Mouse (Mus musculus) midbrain, embryonic 12.5 days (tissue): ENCODE data around the gene Idh2. TPM values are rescaled to one million over a fixed set of nuclear protein-coding genes. Genes with fewer than 3 reads are reported as not detected.
A peak's percentile ranks its signal among the peaks of the same experiment; 100 is the strongest.

Source experiments
- ATAC-seq: fragments of 200-750 bp; cut with Nextera tagmentation; 2 replicates; pipeline ENCODE4 v1.8.0; 2017; ENCODE audit warnings: low read depth, moderate TSS enrichment, moderate library complexity; ENCODE audit not compliant: low FRiP score
- H3K27ac ChIP-seq: fragments of 300-500 bp; sonication (generic); replicated peaks from 2 replicates; pipeline ENCODE4 v1.5.1; 2016; ENCODE audit warnings: mild to moderate bottlenecking
- H3K27me3 ChIP-seq: fragments of 300-500 bp; sonication (generic); 2 replicates; pipeline ENCODE4 v1.6.1; 2016; ENCODE audit warnings: mild to moderate bottlenecking
- H3K36me3 ChIP-seq: fragments of 300-500 bp; sonication (generic); 2 replicates; pipeline ENCODE4 v1.6.1; 2016
- H3K4me1 ChIP-seq: fragments of 300-500 bp; sonication (generic); 2 replicates; pipeline ENCODE4 v1.6.1; 2016
- H3K4me2 ChIP-seq: fragments of 300-500 bp; sonication (generic); replicated peaks from 2 replicates; pipeline ENCODE4 v1.6.1; 2016; ENCODE audit warnings: mild to moderate bottlenecking, moderate library complexity
- H3K4me3 ChIP-seq: fragments of 300-500 bp; sonication (generic); 2 replicates; pipeline ENCODE4 v1.5.1; 2016; ENCODE audit warnings: mild to moderate bottlenecking
- H3K9ac ChIP-seq: fragments of 300-500 bp; sonication (generic); replicated peaks from 2 replicates; pipeline ENCODE4 v1.6.1; 2016; ENCODE audit warnings: mild to moderate bottlenecking, moderate library complexity
- H3K9me3 ChIP-seq: fragments of 300-500 bp; sonication (generic); 2 replicates; pipeline ENCODE4 v1.6.1; 2016; ENCODE audit warnings: mild to moderate bottlenecking
- WGBS: fragments of 180-500 bp; shearing (Covaris S2); methylation state at CpG from one replicate; pipeline ENCODE4 v1.1.7; 2016; 5-methylcytosine and 5-hydroxymethylcytosine counted together
- polyA plus RNA-seq: library from polyadenylated mRNA; unstranded; fragments of >200 nt; fragmentation: Nextera tagmentation; extraction: Ambion mirVana; gene quantifications from 2 replicates; pipeline ENCODE4 v1.2.1, GENCODE M21; 2016

Gene Idh2
- polyA plus RNA-seq, 1 experiment from 2014 or later, result 347 TPM

DNA sequence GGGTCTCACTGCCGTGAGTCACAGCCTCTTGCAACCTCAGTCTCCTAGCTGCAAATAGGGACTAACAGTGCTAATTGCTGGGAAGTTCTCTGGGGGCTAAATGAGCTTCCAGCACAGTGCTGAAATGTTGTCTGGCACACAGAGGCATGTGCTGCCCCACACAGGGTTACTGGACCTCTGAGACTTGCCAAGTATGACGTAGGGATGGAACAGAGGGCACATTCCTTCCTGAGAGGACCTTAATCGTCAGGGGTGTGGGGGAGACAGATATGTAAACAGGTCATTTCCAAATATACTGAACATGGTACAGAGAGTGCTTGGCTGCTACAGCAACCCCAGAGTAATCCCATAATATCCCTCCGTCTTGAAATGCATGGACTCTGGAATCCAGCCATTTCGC is 5.9 kb upstream of the Idh2 start:
- H3K36me3 ChIP-seq, result no peaks in the 10 kb centered on the region
- H3K4me1 ChIP-seq, result 0 out of 2 replicates have a peak, but pooled peaks cover 4% of the 10 kb centered on the region
- no peak overlapping the region for H3K27ac ChIP-seq
- no peaks in the 10 kb centered on the region for H3K9me3 ChIP-seq
- H3K4me2 ChIP-seq, result no peak overlapping the region
- H3K9ac ChIP-seq, result no peak overlapping the region
- no peaks in the 10 kb centered on the region for H3K27me3 ChIP-seq
- WGBS, result 82% methylated on average over 5 of the region's 5 CpGs
- H3K4me3 ChIP-seq, result no peak overlapping the region
- ATAC-seq, result no peak

- H3K27ac ChIP-seq, result no peak overlapping the region
- 82% methylated on average over 4 of the region's 4 CpGs for WGBS
Observed at GRCm38 (mm10) chr7:80119198-80119597, 4.0 kb upstream of the Idh2 start.

DNA sequence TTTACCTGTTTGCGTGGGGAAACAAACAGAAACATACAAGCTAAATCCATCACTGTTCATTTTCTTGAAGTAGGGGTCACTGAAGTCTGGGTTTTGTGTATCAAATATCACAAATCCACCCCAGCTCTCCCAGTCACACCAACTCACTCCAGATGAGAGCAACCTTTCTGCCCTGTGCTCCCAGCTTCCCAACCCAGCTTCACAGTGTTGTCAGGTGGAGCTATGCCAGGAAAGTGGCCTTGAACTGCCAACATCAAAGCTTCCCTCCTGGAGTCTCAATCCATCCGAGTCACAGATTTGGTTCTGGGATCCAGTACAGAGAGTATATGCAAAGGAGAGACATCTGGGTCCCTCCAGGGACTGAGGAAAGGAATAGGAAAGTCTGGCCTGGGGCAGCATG is 966 bp upstream of the Idh2 start:
- Histone ChIP-seq H3K9ac (no peak overlapping the region), H3K4me3 (peak overlapping the region; percentile 87; the same call in 1 of the 2 replicates), H3K27ac (no peak overlapping the region), H3K9me3 (no peaks in the 10 kb centered on the region), H3K36me3 (no peaks in the 10 kb centered on the region), H3K4me2 (peak overlapping the region; percentile 79), H3K4me1 (peaks cover 44% of the 10 kb centered on the region), H3K27me3 (no peaks in the 10 kb centered on the region)
- WGBS, result 69% methylated on average over 2 of the region's 2 CpGs
- ATAC-seq, result no peak

More at GRCm38 (mm10) chr7:80119198-80119597, 4.0 kb upstream of the Idh2 start:
- H3K4me2 ChIP-seq, result no peak overlapping the region
- no peak overlapping the region for H3K9ac ChIP-seq
- no peak overlapping the region for H3K4me3 ChIP-seq
- no peaks in the 10 kb centered on the region for H3K9me3 ChIP-seq
- H3K27me3 ChIP-seq, result no peaks in the 10 kb centered on the region
- peaks cover 17% of the 10 kb centered on the region; the same call in 1 of the 2 replicates for H3K4me1 ChIP-seq
- H3K36me3 ChIP-seq, result no peaks in the 10 kb centered on the region
- ATAC-seq, result no peak

- Histone ChIP-seq H3K4me1 (peaks cover 49% of the 10 kb centered on the region), H3K9me3 (no peaks in the 10 kb centered on the region), H3K27me3 (no peaks in the 10 kb centered on the region), H3K36me3 (peaks cover 9% of the 10 kb centered on the region; the same call in 1 of the 2 replicates), H3K27ac (peak overlapping the region; percentile 95), H3K4me3 (peak overlapping the region; percentile 87), H3K9ac (peak overlapping the region; percentile 92), H3K4me2 (peak overlapping the region; percentile 79)
- ATAC-seq, result peak; percentile 78
- WGBS, result under 1% methylated on average over 51 of the region's 52 CpGs
Observed at GRCm38 (mm10) chr7:80114451-80115223, 555 bp downstream of the Idh2 start.

GRCm38 (mm10) chr7:80113989-80114388 is 1.2 kb downstream of the Idh2 start:
- Histone ChIP-seq H3K9me3 (no peaks in the 10 kb centered on the region), H3K27ac (peak overlapping the region; percentile 95), H3K36me3 (peaks cover 9% of the 10 kb centered on the region; the same call in 1 of the 2 replicates), H3K27me3 (no peaks in the 10 kb centered on the region), H3K4me2 (peak overlapping the region; percentile 79), H3K4me1 (peaks cover 49% of the 10 kb centered on the region), H3K9ac (peak overlapping the region; percentile 92), H3K4me3 (peak overlapping the region; percentile 87)
- 5% methylated on average over 10 of the region's 10 CpGs for WGBS
- ATAC-seq, result no peak

DNA sequence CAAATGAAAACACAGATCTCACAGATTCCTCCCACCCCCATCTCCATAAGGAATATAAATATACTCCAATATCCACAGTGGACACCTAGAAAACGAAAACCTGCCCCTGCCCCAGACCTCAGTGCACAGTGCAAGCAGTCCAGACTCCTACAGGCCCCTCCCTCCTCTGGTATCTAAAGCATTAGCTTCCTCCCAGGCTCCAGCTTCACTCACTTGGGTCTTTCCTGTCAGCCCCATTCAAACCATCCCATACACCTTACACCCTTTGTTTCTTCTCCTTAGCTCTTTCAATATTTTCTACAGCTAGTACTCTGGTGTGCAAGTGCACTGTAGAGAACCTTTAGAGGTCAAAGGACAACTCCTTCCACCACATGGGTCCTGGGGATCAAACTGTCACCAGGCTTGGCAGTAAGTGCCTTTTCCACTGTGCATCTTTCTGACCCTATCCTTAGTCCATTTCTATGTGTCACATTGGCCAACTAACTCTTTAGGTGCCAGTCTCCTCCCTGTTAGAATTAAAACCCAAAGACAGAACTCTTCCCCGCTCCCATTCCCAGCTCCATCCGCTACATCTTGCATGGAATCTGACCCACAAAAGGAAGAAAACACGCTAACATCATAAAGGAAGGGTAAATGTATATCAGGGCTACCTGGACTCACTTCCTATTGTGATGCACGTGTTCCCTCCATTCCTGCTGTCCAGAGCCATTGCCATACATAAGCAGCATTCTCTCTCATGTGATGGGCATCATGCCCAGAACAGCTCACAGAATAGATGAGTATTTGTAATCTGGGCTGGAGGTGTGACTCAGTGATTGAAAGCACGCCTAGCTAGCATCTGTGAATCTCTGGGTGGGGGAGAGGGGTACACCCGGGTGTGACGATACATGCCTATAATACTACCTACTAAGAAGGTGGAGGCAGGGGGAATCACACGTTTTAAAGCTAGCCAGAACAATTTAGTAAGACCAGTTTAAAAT is 3.8 kb downstream of the Idh2 start:
- H3K9me3 ChIP-seq, result no peaks in the 10 kb centered on the region

GRCm38 (mm10) chr7:80106441-80106840 is 8.8 kb downstream of the Idh2 start:
- no peak for ATAC-seq
- Histone ChIP-seq H3K4me3 (no peak overlapping the region), H3K4me2 (no peak overlapping the region), H3K9me3 (no peaks in the 10 kb centered on the region), H3K4me1 (peaks cover 8% of the 10 kb centered on the region), H3K36me3 (peaks cover 43% of the 10 kb centered on the region), H3K9ac (no peak overlapping the region), H3K27me3 (no peaks in the 10 kb centered on the region), H3K27ac (no peak overlapping the region)
- 100% methylated on average over 1 of the region's 1 CpGs for WGBS

More for the DNA sequence above, 3.8 kb downstream of the Idh2 start:
- Histone ChIP-seq H3K27me3 (no peaks in the 10 kb centered on the region), H3K4me1 (peaks cover 48% of the 10 kb centered on the region), H3K36me3 (peaks cover 20% of the 10 kb centered on the region), H3K27ac (no peak overlapping the region), H3K4me2 (no peak overlapping the region), H3K9ac (no peak overlapping the region), H3K4me3 (no peak overlapping the region)
- no peak for ATAC-seq
- 88% methylated on average over 9 of the region's 9 CpGs for WGBS

- Histone ChIP-seq H3K9ac (no peak overlapping the region), H3K4me2 (no peak overlapping the region), H3K4me1 (0 out of 2 replicates have a peak, but pooled peaks cover 2% of the 10 kb centered on the region), H3K27ac (no peak overlapping the region), H3K27me3 (no peaks in the 10 kb centered on the region), H3K9me3 (no peaks in the 10 kb centered on the region), H3K4me3 (no peak overlapping the region), H3K36me3 (peaks cover 48% of the 10 kb centered on the region)
- no peak for ATAC-seq
- 92% methylated on average over 4 of the region's 4 CpGs for WGBS
Observed at GRCm38 (mm10) chr7:80105637-80106390, 9.4 kb downstream of the Idh2 start.

DNA sequence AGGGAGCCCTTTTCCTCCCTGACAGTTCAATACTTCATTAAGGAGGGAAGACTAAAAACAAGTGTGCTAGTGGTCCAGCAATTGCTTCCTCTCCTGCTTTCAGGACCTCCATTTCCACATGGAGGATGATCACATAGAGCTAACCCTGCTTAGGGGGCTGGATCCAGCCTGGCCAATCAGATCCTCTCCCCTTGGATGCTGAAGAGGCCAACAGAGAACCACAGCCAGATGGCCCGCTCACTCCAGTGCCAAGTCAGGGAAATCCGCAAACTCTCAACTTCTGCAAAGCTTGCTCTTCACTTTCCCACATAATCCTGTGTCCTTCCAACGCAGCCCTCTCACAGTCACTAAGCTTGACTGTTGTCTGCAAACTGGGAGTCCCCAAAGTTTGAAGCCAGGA is 11.9 kb downstream of the Idh2 start:
- no peaks in the 10 kb centered on the region for H3K9me3 ChIP-seq
- no peaks in the 10 kb centered on the region for H3K4me1 ChIP-seq
- H3K36me3 ChIP-seq, result peaks cover 61% of the 10 kb centered on the region
- no peak overlapping the region for H3K4me2 ChIP-seq
- ATAC-seq, result no peak
- H3K27me3 ChIP-seq, result no peaks in the 10 kb centered on the region
- H3K9ac ChIP-seq, result no peak overlapping the region
- H3K27ac ChIP-seq, result no peak overlapping the region
- H3K4me3 ChIP-seq, result no peak overlapping the region
- 90% methylated on average over 3 of the region's 3 CpGs for WGBS

DNA sequence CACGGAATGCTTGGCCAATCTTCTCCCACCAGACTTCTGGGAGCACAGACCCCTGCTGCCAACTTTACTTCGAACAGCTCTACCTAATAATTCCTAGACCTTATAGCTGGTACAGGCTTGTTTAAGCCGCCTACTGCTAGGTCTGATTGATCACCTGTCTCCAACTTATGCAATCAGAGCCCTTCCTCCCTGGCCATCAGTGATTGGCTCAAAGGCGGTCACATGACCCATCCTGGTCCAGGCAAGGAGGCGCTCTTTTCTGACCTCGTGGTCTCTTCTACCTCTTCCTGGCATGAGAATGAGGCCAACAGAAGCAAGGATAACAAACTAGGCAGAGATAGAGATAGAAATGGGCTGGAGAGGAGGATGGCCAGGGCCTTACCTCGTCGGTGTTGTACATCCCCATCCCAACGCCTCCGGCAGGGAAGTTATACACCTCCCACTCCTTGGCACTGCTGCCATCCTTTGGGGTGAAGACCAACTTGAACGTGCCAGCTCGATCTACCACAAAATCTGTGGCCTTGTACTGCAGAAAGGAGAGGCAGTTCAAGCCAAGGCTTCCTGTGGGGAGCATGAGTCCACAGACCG is 16.7 kb downstream of the Idh2 start:
- Histone ChIP-seq H3K27ac (no peak overlapping the region), H3K36me3 (peaks cover 98% of the 10 kb centered on the region), H3K9me3 (no peaks in the 10 kb centered on the region), H3K4me1 (no peaks in the 10 kb centered on the region), H3K4me3 (no peak overlapping the region), H3K9ac (no peak overlapping the region), H3K27me3 (no peaks in the 10 kb centered on the region), H3K4me2 (no peak overlapping the region)
- ATAC-seq, result no peak
- WGBS, result 95% methylated on average over 13 of the region's 13 CpGs
